Mouse (Mus musculus) myocyte (in vitro differentiated cells): ENCODE data around the gene Tmem267.

Source experiments
- E2F4 ChIP-seq: IDR thresholded peaks from one replicate; pipeline ENCODE4 v1.6.1; 2011; ENCODE audit warnings: mild to moderate bottlenecking, control low read depth, moderate library complexity; ENCODE audit not compliant: insufficient read depth
- MYOD1 ChIP-seq, 3 experiments: IDR thresholded peaks; one replicate each; pipeline ENCODE4 v1.6.1; 2011; ENCODE audit warnings: control low read depth in 2 of 3, low read depth in 2 of 3, mild to moderate bottlenecking in 2 of 3, moderate library complexity in 1 of 3; ENCODE audit not compliant: insufficient read length in 2 of 3, control insufficient read depth in 1 of 3
- POLR2A ChIP-seq: IDR thresholded peaks from one replicate; pipeline ENCODE4 v1.6.1; 2011; ENCODE audit warnings: low read depth, mild to moderate bottlenecking, control low read depth, moderate library complexity; ENCODE audit not compliant: insufficient read length
- REST ChIP-seq: IDR thresholded peaks from one replicate; pipeline ENCODE4 v1.6.1; 2011; ENCODE audit warnings: mild to moderate bottlenecking, control low read depth, moderate library complexity; ENCODE audit not compliant: insufficient read depth, insufficient read length
- TCF12 ChIP-seq: IDR thresholded peaks from one replicate; pipeline ENCODE4 v1.6.1; 2011; ENCODE audit warnings: mild to moderate bottlenecking, control low read depth; ENCODE audit not compliant: poor library complexity, insufficient read depth, severe bottlenecking
- TCF3 ChIP-seq: IDR thresholded peaks from one replicate; pipeline ENCODE4 v1.6.1; 2011; ENCODE audit warnings: low read depth, control low read depth; ENCODE audit not compliant: insufficient read length
- USF1 ChIP-seq: IDR thresholded peaks from one replicate; pipeline ENCODE4 v1.6.1; 2011; ENCODE audit warnings: low read depth, mild to moderate bottlenecking, control low read depth, moderate library complexity

DNA sequence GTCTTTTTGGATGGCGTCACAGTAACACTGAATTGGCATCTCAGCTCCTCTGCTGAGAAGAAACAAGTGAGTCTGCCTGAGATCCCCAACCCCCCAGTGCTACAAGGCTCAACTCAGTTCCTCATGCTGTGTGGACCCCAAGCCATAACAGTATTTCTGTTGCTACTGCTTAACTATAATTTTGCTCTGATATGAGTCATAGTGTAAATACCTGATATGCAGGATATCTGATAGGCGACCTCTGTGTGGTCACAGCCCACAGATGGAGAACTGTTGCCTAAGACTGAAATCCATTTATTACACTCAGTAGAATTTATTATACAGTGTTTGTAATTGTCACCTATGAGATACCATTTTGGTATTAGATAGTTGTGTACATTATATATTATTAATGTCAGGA lies 10.1 kb upstream of the Tmem267 start:
- TF ChIP-seq MYOD1 (IDR thresholded peaks at IDR 0.05; ENCODE audit: control insufficient read depth in 1 of 3, insufficient read length in 2 of 3, low read depth in 2 of 3) (no peak), E2F4 (no peak), POLR2A (no peak), REST (no peak), USF1 (no peak), TCF12 (no peak), TCF3 (no peak)
